Mouse (Mus musculus): ENCODE data around the gene Polrmt. TPM values are rescaled to one million over a fixed set of nuclear protein-coding genes. Genes with fewer than 3 reads are reported as not detected.
A peak's percentile ranks its signal among the peaks of the same experiment; 100 is the strongest.

Gene Polrmt
- polyA plus RNA-seq, 1 experiment from 2014 or later = 63.8 TPM

DNA sequence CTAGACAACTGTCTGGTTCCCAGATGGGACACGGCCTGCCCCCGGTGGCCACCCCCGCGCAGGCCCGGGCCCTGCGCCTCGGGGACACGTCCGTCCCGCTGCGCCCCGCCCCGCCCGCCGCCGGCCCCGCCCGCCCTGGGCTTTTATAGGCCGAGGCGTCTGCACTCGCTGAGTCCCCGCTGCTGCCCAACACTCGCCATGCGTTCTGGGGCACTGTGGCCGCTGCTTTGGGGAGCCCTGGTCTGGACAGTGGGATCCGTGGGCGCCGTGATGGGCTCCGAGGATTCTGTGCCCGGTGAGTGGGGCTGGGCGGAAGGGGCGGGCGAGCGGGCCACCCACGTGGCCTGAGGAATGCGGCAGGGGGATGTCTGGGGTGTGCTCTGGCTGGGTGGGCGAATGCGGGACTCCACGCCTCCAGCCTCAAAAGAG is 30.7 kb upstream of the Polrmt start, which contains the start of gene Fstl3:
Gene Fstl3, plus strand, starts transcription at position 170 of the 429 bp plus-strand sequence.
- H3K27me3 ChIP-seq (ENCODE audit: insufficient read depth, low read length) = no peaks in the 10 kb centered on the region; the same call in none of the 2 replicates
- 2% methylated on average over 38 of the region's 39 CpGs for WGBS
- peak within 1 kb of the TSS; percentile 79 for H3K4me2 ChIP-seq (replicated peaks; ENCODE audit: low read depth, low read length)
- peak within 1 kb of the TSS; percentile 59 for H3K4me3 ChIP-seq (ENCODE audit: low read length)
- peak within 1 kb of the TSS; percentile 76 for H3K9ac ChIP-seq (replicated peaks; ENCODE audit: low read length)
- ATAC-seq (ENCODE audit: low FRiP score, low TSS enrichment) = no peak
- no peaks in the 10 kb centered on the region for H3K36me3 ChIP-seq (ENCODE audit: insufficient read depth, low read length)
- H3K4me1 ChIP-seq (ENCODE audit: insufficient read depth, low read length) = peaks cover 42% of the 10 kb centered on the region
- peak within 1 kb of the TSS; percentile 54 for H3K27ac ChIP-seq (ENCODE audit: low read length)
- H3K9me3 ChIP-seq (ENCODE audit: low read length) = peaks cover 8% of the 10 kb centered on the region; the same call in 1 of the 2 replicates

- Histone ChIP-seq H3K4me1 (ENCODE audit: insufficient read depth, low read length) (peaks cover 29% of the 10 kb centered on the region), H3K36me3 (ENCODE audit: insufficient read depth, low read length) (no peaks in the 10 kb centered on the region), H3K9ac (replicated peaks; ENCODE audit: low read length) (no peak overlapping the region), H3K9me3 (ENCODE audit: low read length) (peaks cover 8% of the 10 kb centered on the region; the same call in 1 of the 2 replicates), H3K4me3 (ENCODE audit: low read length) (no peak overlapping the region), H3K27me3 (ENCODE audit: insufficient read depth, low read length) (no peaks in the 10 kb centered on the region; the same call in 1 of the 2 replicates), H3K4me2 (replicated peaks; ENCODE audit: low read depth, low read length) (no peak overlapping the region), H3K27ac (ENCODE audit: low read length) (no peak overlapping the region)
- 68% methylated on average over 5 of the region's 5 CpGs for WGBS
- ATAC-seq (ENCODE audit: low FRiP score, low TSS enrichment) = no peak
Measured at GRCm38 (mm10) chr10:79774486-79775279, 28.3 kb upstream of the Polrmt start.

- no peak for ATAC-seq (ENCODE audit: low FRiP score, low TSS enrichment)
Measured at GRCm38 (mm10) chr10:79773208-79773607, 26.8 kb upstream of the Polrmt start.

GRCm38 (mm10) chr10:79772320-79772719 is 25.9 kb upstream of the Polrmt start:
- peaks cover 8% of the 10 kb centered on the region; the same call in 1 of the 2 replicates for H3K9me3 ChIP-seq (ENCODE audit: low read length)
- WGBS = 85% methylated on average over 3 of the region's 3 CpGs
- H3K36me3 ChIP-seq (ENCODE audit: insufficient read depth, low read length) = no peaks in the 10 kb centered on the region
- ATAC-seq (ENCODE audit: low FRiP score, low TSS enrichment) = no peak
- H3K4me1 ChIP-seq (ENCODE audit: insufficient read depth, low read length) = peaks cover 23% of the 10 kb centered on the region
- no peak overlapping the region for H3K27ac ChIP-seq (ENCODE audit: low read length)
- no peak overlapping the region for H3K4me2 ChIP-seq (replicated peaks; ENCODE audit: low read depth, low read length)
- H3K9ac ChIP-seq (replicated peaks; ENCODE audit: low read length) = no peak overlapping the region
- no peak overlapping the region for H3K4me3 ChIP-seq (ENCODE audit: low read length)
- no peaks in the 10 kb centered on the region; the same call in 1 of the 2 replicates for H3K27me3 ChIP-seq (ENCODE audit: insufficient read depth, low read length)

More at GRCm38 (mm10) chr10:79773208-79773607, 26.8 kb upstream of the Polrmt start:
- Histone ChIP-seq H3K4me2 (replicated peaks; ENCODE audit: low read depth, low read length) (no peak overlapping the region), H3K4me3 (ENCODE audit: low read length) (no peak overlapping the region), H3K27ac (ENCODE audit: low read length) (no peak overlapping the region), H3K27me3 (ENCODE audit: insufficient read depth, low read length) (no peaks in the 10 kb centered on the region; the same call in 1 of the 2 replicates), H3K9me3 (ENCODE audit: low read length) (peaks cover 8% of the 10 kb centered on the region; the same call in 1 of the 2 replicates), H3K36me3 (ENCODE audit: insufficient read depth, low read length) (no peaks in the 10 kb centered on the region), H3K9ac (replicated peaks; ENCODE audit: low read length) (no peak overlapping the region), H3K4me1 (ENCODE audit: insufficient read depth, low read length) (peaks cover 21% of the 10 kb centered on the region)
- WGBS = 86% methylated on average over 2 of the region's 2 CpGs

- Histone ChIP-seq H3K9ac (replicated peaks; ENCODE audit: low read length) (no peak overlapping the region), H3K27ac (ENCODE audit: low read length) (no peak overlapping the region), H3K4me2 (replicated peaks; ENCODE audit: low read depth, low read length) (no peak overlapping the region), H3K9me3 (ENCODE audit: low read length) (0 out of 2 replicates have a peak, but pooled peaks cover 3% of the 10 kb centered on the region), H3K36me3 (ENCODE audit: insufficient read depth, low read length) (no peaks in the 10 kb centered on the region), H3K4me1 (ENCODE audit: insufficient read depth, low read length) (peaks cover 33% of the 10 kb centered on the region), H3K4me3 (ENCODE audit: low read length) (no peak overlapping the region), H3K27me3 (ENCODE audit: insufficient read depth, low read length) (no peaks in the 10 kb centered on the region)
- ATAC-seq (ENCODE audit: low FRiP score, low TSS enrichment) = no peak
- WGBS = 14% methylated on average over 4 of the region's 4 CpGs
Measured at GRCm38 (mm10) chr10:79769329-79769728, 22.9 kb upstream of the Polrmt start.

GRCm38 (mm10) chr10:79768400-79768799 is 22.0 kb upstream of the Polrmt start:
- H3K27ac ChIP-seq (ENCODE audit: low read length) = no peak overlapping the region
- peaks cover 33% of the 10 kb centered on the region for H3K4me1 ChIP-seq (ENCODE audit: insufficient read depth, low read length)
- H3K4me2 ChIP-seq (replicated peaks; ENCODE audit: low read depth, low read length) = no peak overlapping the region
- H3K36me3 ChIP-seq (ENCODE audit: insufficient read depth, low read length) = no peaks in the 10 kb centered on the region
- no peak overlapping the region for H3K9ac ChIP-seq (replicated peaks; ENCODE audit: low read length)
- ATAC-seq (ENCODE audit: low FRiP score, low TSS enrichment) = no peak
- no peak overlapping the region for H3K4me3 ChIP-seq (ENCODE audit: low read length)
- H3K9me3 ChIP-seq (ENCODE audit: low read length) = 0 out of 2 replicates have a peak, but pooled peaks cover 3% of the 10 kb centered on the region
- WGBS = under 1% methylated on average over 5 of the region's 5 CpGs
- H3K27me3 ChIP-seq (ENCODE audit: insufficient read depth, low read length) = no peaks in the 10 kb centered on the region

DNA sequence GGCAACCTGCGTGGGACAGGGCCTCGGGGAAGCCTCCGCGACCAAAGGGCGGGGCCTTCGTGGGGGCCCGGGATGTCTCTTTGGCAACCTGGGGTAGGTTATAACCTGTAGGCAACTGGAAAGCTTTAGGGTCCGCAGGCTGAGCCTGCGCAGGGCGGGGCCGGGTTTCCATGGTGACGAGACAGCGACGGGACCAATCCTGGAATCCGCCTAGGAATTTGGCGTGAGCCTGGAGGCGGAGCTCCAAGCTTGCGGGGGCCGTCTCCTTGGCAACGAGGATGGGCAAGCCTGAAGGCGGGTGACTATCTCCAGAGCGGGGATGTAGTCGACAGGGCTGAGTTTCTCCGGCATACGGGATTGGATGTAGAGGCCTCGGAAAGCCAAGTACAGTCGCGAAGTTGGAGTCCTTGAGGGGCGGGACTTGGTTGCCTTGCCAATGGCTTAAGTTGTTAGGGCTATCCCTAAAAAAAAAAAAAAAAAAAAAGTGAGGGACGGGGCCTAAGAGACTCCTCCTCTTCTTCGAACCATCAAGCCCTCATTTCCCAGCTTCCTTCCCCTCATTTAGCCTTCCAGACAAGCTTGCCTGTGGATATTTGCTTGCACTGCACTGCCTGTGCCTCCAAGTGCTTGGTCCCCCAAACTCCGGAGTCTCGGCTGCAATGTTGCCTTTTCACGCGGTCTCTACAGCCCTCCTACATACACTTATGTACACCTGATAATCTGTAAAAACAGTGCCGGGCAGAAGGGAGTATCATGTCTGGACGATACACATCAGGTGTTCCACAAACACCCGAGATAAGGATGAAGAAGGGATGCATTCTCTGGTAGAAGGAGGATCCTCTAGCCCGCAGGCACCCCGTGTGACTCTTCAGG is 21.2 kb upstream of the Polrmt start:
- WGBS = 11% methylated on average over 40 of the region's 40 CpGs
- Histone ChIP-seq H3K9ac (replicated peaks; ENCODE audit: low read length) (peak overlapping the region; percentile 92), H3K4me1 (ENCODE audit: insufficient read depth, low read length) (peaks cover 33% of the 10 kb centered on the region)

DNA sequence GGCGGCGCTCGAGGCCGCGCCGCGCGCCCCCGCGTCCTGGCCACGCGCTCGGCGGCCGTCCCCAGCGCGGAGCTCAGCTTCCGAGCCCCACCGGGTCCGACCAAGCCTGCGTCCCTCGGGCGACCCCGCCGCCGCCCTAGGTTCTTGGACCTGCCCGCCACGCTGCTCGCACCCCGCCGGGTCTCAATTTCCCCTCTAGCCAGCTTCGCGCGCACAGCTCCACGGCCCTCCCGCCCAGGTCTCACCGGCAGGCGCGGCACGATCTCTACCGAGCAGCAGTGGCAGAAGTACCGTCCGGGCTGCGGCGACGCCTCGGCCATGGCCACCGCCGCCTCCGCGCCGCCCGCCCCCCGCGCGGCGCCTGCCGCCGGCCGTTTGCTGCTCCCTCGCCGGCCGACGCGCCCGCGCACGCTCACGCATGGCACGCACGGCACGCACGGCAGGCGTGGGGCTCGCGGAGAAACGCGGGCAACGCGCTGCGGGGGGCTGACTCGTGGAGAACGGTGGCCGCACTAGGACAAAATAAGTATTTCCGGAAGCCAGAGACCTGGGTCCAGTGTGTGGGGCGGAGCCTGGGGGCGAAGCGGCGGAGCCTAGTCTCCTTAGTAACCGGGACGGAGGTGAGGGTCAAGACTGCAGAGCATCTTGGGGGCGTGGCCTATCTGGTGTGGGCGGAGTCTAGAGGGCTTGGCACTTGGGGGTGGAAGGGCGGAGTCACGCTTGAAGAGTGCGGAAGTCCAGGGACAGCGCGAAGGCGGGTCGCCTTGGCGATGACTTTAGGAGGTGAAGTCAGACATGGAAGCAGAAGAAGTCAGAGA is 20.3 kb upstream of the Polrmt start, which contains the start of gene Rnf126:
Gene Rnf126, minus strand, starts transcription at position 445 of the 818 bp plus-strand sequence.
- peak within 1 kb of the TSS; percentile 97 for H3K27ac ChIP-seq (ENCODE audit: low read length)

More for the DNA sequence above, 21.2 kb upstream of the Polrmt start:
- Histone ChIP-seq H3K4me2 (replicated peaks; ENCODE audit: low read depth, low read length) (peak overlapping the region; percentile 95), H3K4me3 (ENCODE audit: low read length) (peak overlapping the region; percentile 87), H3K36me3 (ENCODE audit: insufficient read depth, low read length) (peaks cover 1% of the 10 kb centered on the region; the same call in 1 of the 2 replicates), H3K9me3 (ENCODE audit: low read length) (0 out of 2 replicates have a peak, but pooled peaks cover 3% of the 10 kb centered on the region), H3K27ac (ENCODE audit: low read length) (peak overlapping the region; percentile 97), H3K27me3 (ENCODE audit: insufficient read depth, low read length) (no peaks in the 10 kb centered on the region)
- ATAC-seq (ENCODE audit: low FRiP score, low TSS enrichment) = peak; percentile 78

More for the DNA sequence above, 20.3 kb upstream of the Polrmt start, which contains the start of gene Rnf126:
- Histone ChIP-seq H3K27me3 (ENCODE audit: insufficient read depth, low read length) (no peaks in the 10 kb centered on the region), H3K4me1 (ENCODE audit: insufficient read depth, low read length) (peaks cover 33% of the 10 kb centered on the region), H3K9ac (replicated peaks; ENCODE audit: low read length) (peak within 1 kb of the TSS; percentile 92), H3K36me3 (ENCODE audit: insufficient read depth, low read length) (peaks cover 10% of the 10 kb centered on the region), H3K4me2 (replicated peaks; ENCODE audit: low read depth, low read length) (peak within 1 kb of the TSS; percentile 95), H3K9me3 (ENCODE audit: low read length) (no peaks in the 10 kb centered on the region), H3K4me3 (ENCODE audit: low read length) (peak within 1 kb of the TSS; percentile 87)
- peak; percentile 93 for ATAC-seq (ENCODE audit: low FRiP score, low TSS enrichment)
- WGBS = under 1% methylated on average over 82 of the region's 101 CpGs

All from kidney, embryonic 16.5 days (tissue).